Mouse (Mus musculus) embryonic facial prominence, embryonic 14.5 days (tissue): ENCODE data around the gene Rap2b. TPM values are rescaled to one million over a fixed set of nuclear protein-coding genes. Genes with fewer than 3 reads are reported as not detected.

Source experiments
- ATAC-seq: fragments of 200-750 bp; cut with Nextera tagmentation; 2 replicates; pipeline ENCODE4 v1.8.0; 2017; ENCODE audit warnings: low read depth, moderate number of reproducible peaks, moderate TSS enrichment
- DNase-seq: peaks from one replicate; pipeline ENCODE4 v3.0.0-alpha.2; 2015; ENCODE audit warnings: low spot score
- H3K27ac ChIP-seq: fragments of 300-500 bp; sonication (generic); replicated peaks from 2 replicates; pipeline ENCODE4 v1.5.1; 2014; ENCODE audit warnings: low read depth, mild to moderate bottlenecking, low read length, moderate library complexity
- H3K27me3 ChIP-seq: fragments of 300-500 bp; sonication (generic); replicated peaks from 2 replicates; pipeline ENCODE4 v1.6.1; 2014; ENCODE audit warnings: low read length; ENCODE audit not compliant: control insufficient read depth, insufficient read depth
- H3K36me3 ChIP-seq: fragments of 300-500 bp; sonication (generic); 2 replicates; pipeline ENCODE4 v1.6.1; 2014; ENCODE audit warnings: low read length, mixed read lengths; ENCODE audit not compliant: control insufficient read depth, insufficient read depth
- H3K4me1 ChIP-seq: fragments of 300-500 bp; sonication (generic); 2 replicates; pipeline ENCODE4 v1.6.1; 2014; ENCODE audit warnings: antibody characterized with exemption, low read length; ENCODE audit not compliant: control insufficient read depth, insufficient read depth
- H3K4me2 ChIP-seq: fragments of 300-500 bp; sonication (generic); 2 replicates; pipeline ENCODE4 v1.6.1; 2014; ENCODE audit warnings: low read depth, mild to moderate bottlenecking, low read length, moderate library complexity, mixed read lengths
- H3K4me3 ChIP-seq: fragments of 300-500 bp; sonication (generic); 2 replicates; pipeline ENCODE4 v1.5.1; 2014; ENCODE audit warnings: low read depth, mild to moderate bottlenecking, low read length
- H3K9ac ChIP-seq: fragments of 300-500 bp; sonication (generic); 2 replicates; pipeline ENCODE4 v1.6.1; 2014; ENCODE audit warnings: low read depth, mild to moderate bottlenecking, low read length, moderate library complexity, mixed read lengths
- H3K9me3 ChIP-seq: fragments of 300-500 bp; sonication (generic); 2 replicates; pipeline ENCODE4 v1.6.1; 2016; ENCODE audit warnings: low read length; ENCODE audit not compliant: control insufficient read depth
- WGBS: fragments of 180-500 bp; shearing (Covaris S2); extraction: QIAGEN DNeasy Blood & Tissue Kit; methylation state at CpG from one replicate; pipeline ENCODE4 v1.1.7; 2014; 5-methylcytosine and 5-hydroxymethylcytosine counted together
- polyA plus RNA-seq: library from polyadenylated mRNA; unstranded; fragments of >200 nt; fragmentation: Nextera tagmentation; extraction: Ambion mirVana; gene quantifications from 2 replicates; pipeline ENCODE4 v1.2.1, GENCODE M21; 2014

Rap2b gene
- polyA plus RNA-seq, 1 experiment from 2014 or later = 15.7 TPM

- DNase-seq (no peak), ATAC-seq (peak; percentile 20)
- WGBS = 0% methylated on average over 3 of the region's 33 CpGs
- H3K9me3 ChIP-seq = no peaks in the 10 kb centered on the region
- peaks cover 19% of the 10 kb centered on the region for H3K4me1 ChIP-seq
- peaks cover 12% of the 10 kb centered on the region; the same call in 1 of the 2 replicates for H3K36me3 ChIP-seq
- no peaks in the 10 kb centered on the region for H3K27me3 ChIP-seq
- H3K27ac ChIP-seq = peak overlapping the region; percentile 96
- peak overlapping the region; percentile 75 for H3K4me2 ChIP-seq
- H3K9ac ChIP-seq = peak overlapping the region; percentile 91
- H3K4me3 ChIP-seq = peak overlapping the region; percentile 93
These were observed 3.2 kb downstream of the Rap2b start for GRCm38 (mm10) chr3:61364661-61364977.

GRCm38 (mm10) chr3:61364978-61365778 is 3.7 kb downstream of the Rap2b start:
- WGBS = under 1% methylated on average over 57 of the region's 68 CpGs
- peaks cover 12% of the 10 kb centered on the region; the same call in 1 of the 2 replicates for H3K36me3 ChIP-seq
- ATAC-seq = no peak
- peak overlapping the region; percentile 91 for H3K9ac ChIP-seq
- peak; percentile 57 for DNase-seq
- no peaks in the 10 kb centered on the region for H3K27me3 ChIP-seq
- no peaks in the 10 kb centered on the region for H3K9me3 ChIP-seq
- peaks cover 19% of the 10 kb centered on the region for H3K4me1 ChIP-seq
- peak overlapping the region; percentile 93 for H3K4me3 ChIP-seq
- H3K27ac ChIP-seq = peak overlapping the region; percentile 96
- peak overlapping the region; percentile 75 for H3K4me2 ChIP-seq

GRCm38 (mm10) chr3:61365779-61366373 is 4.4 kb downstream of the Rap2b start, which contains the start of gene B430305J03Rik:
TSS of gene B430305J03Rik (minus strand) at chr3:61365951.
- peaks cover 19% of the 10 kb centered on the region for H3K4me1 ChIP-seq
- no peaks in the 10 kb centered on the region for H3K9me3 ChIP-seq
- DNase-seq = peak; percentile 38
- WGBS = 3% methylated on average over 10 of the region's 10 CpGs
- peaks cover 12% of the 10 kb centered on the region; the same call in 1 of the 2 replicates for H3K36me3 ChIP-seq
- ATAC-seq = no peak
- no peaks in the 10 kb centered on the region for H3K27me3 ChIP-seq
- H3K4me2 ChIP-seq = peak within 1 kb of the TSS; percentile 75
- peak within 1 kb of the TSS; percentile 93 for H3K4me3 ChIP-seq
- peak within 1 kb of the TSS; percentile 96 for H3K27ac ChIP-seq
- H3K9ac ChIP-seq = peak within 1 kb of the TSS; percentile 91

GRCm38 (mm10) chr3:61368446-61368845 is 7.0 kb downstream of the Rap2b start:
- WGBS = 100% methylated on average over 1 of the region's 1 CpGs
- Histone ChIP-seq H3K27me3 (no peaks in the 10 kb centered on the region), H3K4me1 (peaks cover 19% of the 10 kb centered on the region), H3K9me3 (no peaks in the 10 kb centered on the region), H3K36me3 (peaks cover 12% of the 10 kb centered on the region; the same call in 1 of the 2 replicates), H3K4me2 (peak overlapping the region; percentile 75; the same call in 1 of the 2 replicates), H3K27ac (no peak overlapping the region), H3K9ac (no peak overlapping the region), H3K4me3 (no peak overlapping the region)
- ATAC-seq (no peak), DNase-seq (no peak)

GRCm38 (mm10) chr3:61376001-61376400 is 14.6 kb downstream of the Rap2b start:
- DNase-seq (peak; percentile 16), ATAC-seq (no peak)
- Histone ChIP-seq H3K4me1 (no peaks in the 10 kb centered on the region), H3K4me3 (no peak overlapping the region), H3K27ac (no peak overlapping the region), H3K36me3 (no peaks in the 10 kb centered on the region), H3K27me3 (no peaks in the 10 kb centered on the region), H3K4me2 (no peak overlapping the region), H3K9me3 (no peaks in the 10 kb centered on the region), H3K9ac (no peak overlapping the region)
- 91% methylated on average over 8 of the region's 8 CpGs for WGBS

- Histone ChIP-seq H3K27ac (no peak overlapping the region), H3K9ac (no peak overlapping the region), H3K4me2 (no peak overlapping the region), H3K9me3 (no peaks in the 10 kb centered on the region), H3K36me3 (no peaks in the 10 kb centered on the region), H3K4me1 (no peaks in the 10 kb centered on the region), H3K27me3 (no peaks in the 10 kb centered on the region), H3K4me3 (no peak overlapping the region)
- WGBS = 68% methylated on average over 4 of the region's 4 CpGs
- DNase-seq (no peak), ATAC-seq (no peak)
These were observed 24.9 kb downstream of the Rap2b start for GRCm38 (mm10) chr3:61386368-61386767.

- Histone ChIP-seq H3K9me3 (no peaks in the 10 kb centered on the region), H3K4me3 (no peak overlapping the region), H3K36me3 (no peaks in the 10 kb centered on the region), H3K27ac (no peak overlapping the region), H3K4me2 (no peak overlapping the region), H3K9ac (no peak overlapping the region), H3K27me3 (no peaks in the 10 kb centered on the region), H3K4me1 (no peaks in the 10 kb centered on the region)
- no peak for DNase-seq
- no peak for ATAC-seq
- 77% methylated on average over 4 of the region's 4 CpGs for WGBS
These were observed 30.1 kb downstream of the Rap2b start for GRCm38 (mm10) chr3:61391564-61391963.

- no peaks in the 10 kb centered on the region for H3K4me1 ChIP-seq
- 95% methylated on average over 1 of the region's 1 CpGs for WGBS
- no peak overlapping the region for H3K27ac ChIP-seq
- H3K4me2 ChIP-seq = no peak overlapping the region
- no peaks in the 10 kb centered on the region for H3K27me3 ChIP-seq
- no peaks in the 10 kb centered on the region for H3K9me3 ChIP-seq
- H3K4me3 ChIP-seq = no peak overlapping the region
- no peak for ATAC-seq
- DNase-seq = no peak
- no peaks in the 10 kb centered on the region for H3K36me3 ChIP-seq
- H3K9ac ChIP-seq = no peak overlapping the region
These were observed 31.4 kb downstream of the Rap2b start for GRCm38 (mm10) chr3:61392881-61393280.
